In genomic region chr15:27655015-27655414, GRCm38 (mm10) we compare ENCODE assay signal across 8 mouse cellular contexts. TPM values are rescaled to one million over a fixed set of nuclear protein-coding genes. Genes with fewer than 3 reads are reported as not detected.
DNase-seq lines count a peak whose midpoint lies in the region; ATAC-seq and TF ChIP-seq lines count a peak whose summit lies in the region.
"Had no signal": no experiment of that assay in that cellular context is flagged by ENCODE, and none has a peak within 500 bp of the region (broad histone marks: within the 10 kb centered on the region; RNA-seq: fewer than 3 reads in every experiment).

No protein-coding gene starts in this region.

- ATAC-seq in liver, embryonic 12.5 days = no peak
- ATAC-seq in liver, embryonic 11.5 days (replicated peaks; ENCODE audit: low FRiP score) = no peak
- no peak for ATAC-seq in erythroblast, adult 5-6 weeks (replicated peaks; ENCODE audit: low FRiP score, poor library complexity, severe bottlenecking)

- peak; percentile 65 for DNase-seq in liver
- DNase-seq in ES-E14 (ENCODE audit: low read depth, low spot score) = peak; percentile 37
- peak; percentile 73 to 83 for DNase-seq in adrenal gland, postnatal 36 days
- DNase-seq in liver, embryonic 11.5 days (ENCODE audit: low spot score) = peak; percentile 51
- DNase-seq in right cerebral cortex, adult 18-20 months = no peak
- DNase-seq: gastrocnemius, postnatal 25 days had no signal

- in situ Hi-C loops in ES-E14 (cut with MboI; ENCODE audit: low sequenced_read_pairs in 2 of 2, unreplicated experiment in 2 of 2) = no loop called here

- H3K4me2 ChIP-seq in liver, embryonic 12.5 days = no peak overlapping the region
- H3K4me2 ChIP-seq in liver, embryonic 11.5 days = no peak overlapping the region

- H3K27me3 ChIP-seq in liver, embryonic 12.5 days (replicated peaks) = no peaks in the 10 kb centered on the region
- no peaks in the 10 kb centered on the region for H3K27me3 ChIP-seq in liver, embryonic 11.5 days (replicated peaks; ENCODE audit: control insufficient read depth, insufficient read depth, low read length)

- WGBS in liver, embryonic 12.5 days (ENCODE audit: insufficient replicate concordance) = 30% methylated on average over 5 of the region's 5 CpGs
- WGBS in liver, embryonic 11.5 days = 20% methylated on average over 5 of the region's 5 CpGs

- no peaks in the 10 kb centered on the region; the same call in 1 of the 2 replicates for H3K9me3 ChIP-seq in liver, embryonic 12.5 days (replicated peaks)
- H3K9me3 ChIP-seq in ES-E14 (ENCODE audit: control insufficient read depth, insufficient read depth, low read depth, low read length) = no peaks in the 10 kb centered on the region
- H3K9me3 ChIP-seq in liver, embryonic 11.5 days (ENCODE audit: control insufficient read depth, low read length) = no peaks in the 10 kb centered on the region; the same call in 1 of the 2 replicates

- no peak overlapping the region for H3K27ac ChIP-seq in liver, embryonic 12.5 days
- no peak overlapping the region for H3K27ac ChIP-seq in ES-E14 (ENCODE audit: insufficient read depth, low read depth, low read length, poor library complexity, severe bottlenecking)
- H3K27ac ChIP-seq in liver, embryonic 11.5 days (ENCODE audit: low read depth, low read length) = no peak overlapping the region

- H3K36me3 ChIP-seq in liver, embryonic 12.5 days = 0 out of 2 replicates have a peak, but pooled peaks cover 6% of the 10 kb centered on the region
- H3K36me3 ChIP-seq in ES-E14 (ENCODE audit: control insufficient read depth, insufficient read depth, low read length, poor library complexity, severe bottlenecking) = no peaks in the 10 kb centered on the region
- H3K36me3 ChIP-seq in liver, embryonic 11.5 days (ENCODE audit: control insufficient read depth, insufficient read depth, low read length) = no peaks in the 10 kb centered on the region

- no peak overlapping the region for H3K9ac ChIP-seq in liver, embryonic 12.5 days
- no peak overlapping the region for H3K9ac ChIP-seq in ES-E14 (ENCODE audit: insufficient read depth, low read depth, low read length, poor library complexity, severe bottlenecking)
- H3K9ac ChIP-seq in liver, embryonic 11.5 days (ENCODE audit: low read depth, low read length) = no peak overlapping the region

- H3K4me3 ChIP-seq in liver, embryonic 12.5 days = no peak overlapping the region
- H3K4me3 ChIP-seq in ES-E14 (ENCODE audit: insufficient read depth in 1 of 2, low read depth in 1 of 2, low read length in 2 of 2, poor library complexity in 1 of 2, severe bottlenecking in 1 of 2) = no peak overlapping the region
- H3K4me3 ChIP-seq in liver, embryonic 11.5 days (ENCODE audit: low read depth, low read length) = no peak overlapping the region

- 0 out of 2 replicates have a peak, but pooled peaks cover 8% of the 10 kb centered on the region for H3K4me1 ChIP-seq in liver, embryonic 12.5 days
- no peaks in the 10 kb centered on the region; a peak in 1 of 4 replicates for H3K4me1 ChIP-seq in ES-E14 (ENCODE audit: control insufficient read depth in 2 of 2, insufficient read depth in 2 of 2, low read length in 2 of 2, poor library complexity in 1 of 2)
- no peaks in the 10 kb centered on the region for H3K4me1 ChIP-seq in liver, embryonic 11.5 days (replicated peaks; ENCODE audit: control insufficient read depth, insufficient read depth, low read length)

TF ChIP-seq in ES-E14, 5 proteins besides CTCF, POLR2A, EP300 and RAD21:
- TF ChIP-seq CHD2 (IDR thresholded peaks at IDR 0.05; ENCODE audit: low read depth, low read length) = no peak
- no peak for TF ChIP-seq MAFK (IDR thresholded peaks at IDR 0.05; ENCODE audit: insufficient read depth, low read depth, low read length)
- no peak for TF ChIP-seq ZC3H11A (IDR thresholded peaks at IDR 0.05; ENCODE audit: borderline replicate concordance, low read depth, low read length)
- no peak for TF ChIP-seq ZNF384 (IDR thresholded peaks at IDR 0.05; ENCODE audit: low read depth, low read length)
- no peak for TF ChIP-seq HCFC1 (IDR thresholded peaks at IDR 0.05; ENCODE audit: borderline replicate concordance, insufficient read depth, low read length)

RNA-seq across cellular contexts. Expression of gene Otulin, which starts 24.5 kb away (rescaled TPM):
- 33.1 and 35.0 TPM in 2 replicates for polyA plus RNA-seq in liver, embryonic 12.5 days (2016; fragmentation: Nextera tagmentation; extraction: Ambion mirVana)
- 24.4 and 28.0 TPM in 2 replicates for total RNA-seq in ES-E14 (2012; rRNA removed)
- 10 to 100 TPM; 32.5 to 39.5 TPM for total RNA-seq in adrenal gland, postnatal 36 days (2021)
- polyA plus RNA-seq in liver, embryonic 11.5 days (2014; fragmentation: Nextera tagmentation; extraction: Ambion mirVana) = 45.9 and 47.5 TPM in 2 replicates
- 18.4 and 52.8 TPM in 2 replicates for total RNA-seq in erythroblast, adult 5-6 weeks (2015; ENCODE audit: low replicate concordance)
- 11.2 and 11.8 TPM in 2 replicates for total RNA-seq in erythroblast, adult 5-6 weeks (2017; ENCODE audit: low replicate concordance)

RNA-seq across cellular contexts. Expression of gene Otulinl, which starts 26.4 kb away (rescaled TPM):
- 7.6 and 8.7 TPM in 2 replicates for polyA plus RNA-seq in liver, embryonic 12.5 days (2016; fragmentation: Nextera tagmentation; extraction: Ambion mirVana)
- total RNA-seq in ES-E14 (2012; rRNA removed) = 1.7 and 2.6 TPM in 2 replicates
- total RNA-seq in adrenal gland, postnatal 36 days (2021) = 1 to 10 TPM; 6.1 to 7.5 TPM
- polyA plus RNA-seq in liver, embryonic 11.5 days (2014; fragmentation: Nextera tagmentation; extraction: Ambion mirVana) = 13.4 and 14.7 TPM in 2 replicates
- 9.2 and 13.4 TPM in 2 replicates for total RNA-seq in erythroblast, adult 5-6 weeks (2015; ENCODE audit: low replicate concordance)
- total RNA-seq in erythroblast, adult 5-6 weeks (2017; ENCODE audit: low replicate concordance) = 3.7 and 7.5 TPM in 2 replicates
